Mouse (Mus musculus): ENCODE results near the gene Cdkn1b.

Cdkn1b gene

GRCm38 (mm10) chr6:134921014-134921694 is 953 bp downstream of the Cdkn1b start:
- peak; percentile 75 for DNase-seq (ENCODE audit: low read depth, low spot score)
- Histone ChIP-seq H3K27me3 (ENCODE audit: control insufficient read depth, insufficient read depth, low read length, poor library complexity, severe bottlenecking) (no peaks in the 10 kb centered on the region), H3K36me3 (ENCODE audit: control insufficient read depth, insufficient read depth, low read length, poor library complexity, severe bottlenecking) (peaks cover 11% of the 10 kb centered on the region; the same call in 1 of the 2 replicates)

DNA sequence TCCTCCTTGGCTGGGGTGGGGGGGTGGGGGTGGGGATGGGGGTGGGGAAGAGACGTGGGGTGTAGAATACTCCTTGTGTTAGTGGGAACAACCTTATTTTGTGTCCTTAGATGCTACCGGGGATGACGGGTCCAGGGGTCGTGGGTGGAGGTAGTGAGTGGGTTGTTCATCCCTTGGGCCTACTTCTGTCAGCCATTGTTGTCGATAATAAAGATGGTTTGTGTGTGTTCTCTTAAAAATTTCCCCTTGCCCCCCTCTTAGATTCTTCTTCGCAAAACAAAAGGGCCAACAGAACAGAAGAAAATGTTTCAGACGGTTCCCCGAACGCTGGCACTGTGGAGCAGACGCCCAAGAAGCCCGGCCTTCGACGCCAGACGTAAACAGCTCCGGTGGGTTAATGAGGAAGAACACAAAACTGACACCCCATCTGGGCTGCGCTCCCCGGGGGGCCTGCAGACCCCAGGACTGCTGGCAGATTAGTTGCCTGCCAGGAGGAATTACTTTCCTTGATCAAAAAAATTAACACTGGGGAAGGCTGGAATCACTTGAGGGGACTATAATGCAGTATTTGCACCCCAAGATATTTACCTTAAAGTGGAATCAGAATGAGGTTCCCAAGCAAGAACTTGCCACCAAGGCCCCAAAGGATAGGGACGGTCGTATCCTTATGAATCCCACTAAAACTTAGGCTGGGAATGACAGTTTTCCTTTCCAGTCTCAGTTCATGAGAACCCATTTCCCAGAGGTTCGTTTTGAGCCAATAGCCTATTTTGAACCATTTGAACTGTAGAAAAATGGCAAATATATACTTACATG is 1.7 kb downstream of the Cdkn1b start:
- Histone ChIP-seq H3K27me3 (ENCODE audit: control insufficient read depth, insufficient read depth, low read length, poor library complexity, severe bottlenecking) (no peaks in the 10 kb centered on the region), H3K36me3 (ENCODE audit: control insufficient read depth, insufficient read depth, low read length, poor library complexity, severe bottlenecking) (peaks cover 11% of the 10 kb centered on the region; the same call in 1 of the 2 replicates)
- DNase-seq (ENCODE audit: low read depth, low spot score): no peak

- Histone ChIP-seq H3K27me3 (ENCODE audit: control insufficient read depth, insufficient read depth, low read length, poor library complexity, severe bottlenecking) (no peaks in the 10 kb centered on the region), H3K36me3 (ENCODE audit: control insufficient read depth, insufficient read depth, low read length, poor library complexity, severe bottlenecking) (peaks cover 11% of the 10 kb centered on the region; the same call in 1 of the 2 replicates)
- DNase-seq (ENCODE audit: low read depth, low spot score): peak; percentile 75
Measured at GRCm38 (mm10) chr6:134922511-134923195, 2.5 kb downstream of the Cdkn1b start.

DNA sequence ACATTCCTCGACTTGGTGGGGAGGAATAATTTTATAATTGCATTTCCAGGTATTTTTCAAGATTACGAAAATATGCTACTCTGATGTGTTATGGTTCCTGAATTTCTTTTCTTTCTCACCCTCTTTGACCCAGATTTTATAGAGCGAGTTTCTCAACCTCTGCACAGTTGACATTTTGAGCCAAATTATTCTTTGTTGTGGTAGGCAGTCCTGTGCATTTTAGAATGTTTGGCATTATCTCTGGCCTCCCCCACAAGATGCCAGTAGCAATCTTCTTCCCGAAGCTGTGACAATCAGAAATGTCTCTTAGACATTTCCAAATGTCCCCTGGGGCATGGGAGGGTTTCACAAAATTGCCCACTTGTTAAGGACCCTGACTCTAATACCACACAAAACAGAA is 3.5 kb downstream of the Cdkn1b start:
- DNase-seq (ENCODE audit: low read depth, low spot score): no peak
- Histone ChIP-seq H3K27me3 (ENCODE audit: control insufficient read depth, insufficient read depth, low read length, poor library complexity, severe bottlenecking) (no peaks in the 10 kb centered on the region), H3K36me3 (ENCODE audit: control insufficient read depth, insufficient read depth, low read length, poor library complexity, severe bottlenecking) (peaks cover 11% of the 10 kb centered on the region; the same call in 1 of the 2 replicates)

- H3K36me3 ChIP-seq (ENCODE audit: control insufficient read depth, insufficient read depth, low read length, poor library complexity, severe bottlenecking): peaks cover 11% of the 10 kb centered on the region; the same call in 1 of the 2 replicates
- no peaks in the 10 kb centered on the region for H3K27me3 ChIP-seq (ENCODE audit: control insufficient read depth, insufficient read depth, low read length, poor library complexity, severe bottlenecking)
- no peak for DNase-seq (ENCODE audit: low read depth, low spot score)
Measured at GRCm38 (mm10) chr6:134924262-134924661, 4.1 kb downstream of the Cdkn1b start.

- peaks cover 11% of the 10 kb centered on the region; the same call in 1 of the 2 replicates for H3K36me3 ChIP-seq (ENCODE audit: control insufficient read depth, insufficient read depth, low read length, poor library complexity, severe bottlenecking)
- H3K27me3 ChIP-seq (ENCODE audit: control insufficient read depth, insufficient read depth, low read length, poor library complexity, severe bottlenecking): no peaks in the 10 kb centered on the region
- DNase-seq (ENCODE audit: low read depth, low spot score): peak; percentile 41
Measured at GRCm38 (mm10) chr6:134925673-134926337, 5.6 kb downstream of the Cdkn1b start.

DNA sequence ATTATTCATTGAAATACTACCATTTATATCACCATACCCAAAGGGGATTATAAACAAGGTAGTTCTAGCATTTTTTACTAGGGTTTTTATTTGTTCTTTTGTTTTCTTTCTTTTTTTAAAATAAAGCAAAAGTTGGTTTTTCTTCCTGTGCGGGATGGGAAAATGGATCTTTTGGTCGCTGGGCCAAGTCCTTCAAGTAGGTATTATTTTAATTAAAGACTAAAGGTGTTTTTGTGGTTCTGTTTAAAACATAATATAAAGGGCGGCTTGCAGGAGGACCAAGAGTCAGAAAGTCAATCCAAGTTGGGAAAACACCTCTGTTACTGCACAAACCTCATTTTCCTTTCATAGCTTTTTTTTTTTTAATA is 6.1 kb downstream of the Cdkn1b start:
- Histone ChIP-seq H3K27me3 (ENCODE audit: control insufficient read depth, insufficient read depth, low read length, poor library complexity, severe bottlenecking) (no peaks in the 10 kb centered on the region), H3K36me3 (ENCODE audit: control insufficient read depth, insufficient read depth, low read length, poor library complexity, severe bottlenecking) (peaks cover 11% of the 10 kb centered on the region; the same call in 1 of the 2 replicates)
- no peak for DNase-seq (ENCODE audit: low read depth, low spot score)

GRCm38 (mm10) chr6:134926803-134927594 is 6.8 kb downstream of the Cdkn1b start:
- peaks cover 11% of the 10 kb centered on the region; the same call in 1 of the 2 replicates for H3K36me3 ChIP-seq (ENCODE audit: control insufficient read depth, insufficient read depth, low read length, poor library complexity, severe bottlenecking)
- no peaks in the 10 kb centered on the region for H3K27me3 ChIP-seq (ENCODE audit: control insufficient read depth, insufficient read depth, low read length, poor library complexity, severe bottlenecking)
- DNase-seq (ENCODE audit: low read depth, low spot score): peak; percentile 62

- no peaks in the 10 kb centered on the region for H3K27me3 ChIP-seq (ENCODE audit: control insufficient read depth, insufficient read depth, low read length, poor library complexity, severe bottlenecking)
- DNase-seq (ENCODE audit: low read depth, low spot score): peak; percentile 54
Measured at GRCm38 (mm10) chr6:134927595-134928095, 7.4 kb downstream of the Cdkn1b start.

GRCm38 (mm10) chr6:134928096-134928888 is 8.1 kb downstream of the Cdkn1b start:
- H3K36me3 ChIP-seq (ENCODE audit: control insufficient read depth, insufficient read depth, low read length, poor library complexity, severe bottlenecking): peaks cover 8% of the 10 kb centered on the region; the same call in 1 of the 2 replicates
- no peaks in the 10 kb centered on the region for H3K27me3 ChIP-seq (ENCODE audit: control insufficient read depth, insufficient read depth, low read length, poor library complexity, severe bottlenecking)
- DNase-seq (ENCODE audit: low read depth, low spot score): peak; percentile 95

More at GRCm38 (mm10) chr6:134927595-134928095, 7.4 kb downstream of the Cdkn1b start:
- peaks cover 8% of the 10 kb centered on the region; the same call in 1 of the 2 replicates for H3K36me3 ChIP-seq (ENCODE audit: control insufficient read depth, insufficient read depth, low read length, poor library complexity, severe bottlenecking)

DNA sequence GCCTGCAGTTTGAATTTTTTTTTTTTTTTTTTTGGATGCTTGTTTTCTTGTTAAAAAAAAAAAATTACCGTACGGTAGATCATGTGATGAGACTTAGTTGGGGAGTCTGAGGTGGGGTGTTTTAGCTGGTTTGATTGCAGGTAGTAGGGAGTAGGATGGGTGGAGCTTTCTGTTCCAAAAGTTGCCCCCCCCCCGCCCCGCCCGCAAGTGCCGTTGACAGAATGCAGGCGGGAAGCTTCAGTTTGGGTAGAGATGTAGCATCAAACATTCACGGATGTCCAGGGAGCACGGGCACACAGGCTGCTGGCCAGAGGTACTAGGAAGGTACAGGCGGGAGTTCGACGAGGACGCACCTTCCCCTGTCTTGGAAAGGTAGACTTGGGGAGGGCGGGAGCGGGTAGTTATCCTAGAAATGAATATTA is 8.7 kb downstream of the Cdkn1b start:
- DNase-seq (ENCODE audit: low read depth, low spot score): no peak
- Histone ChIP-seq H3K36me3 (ENCODE audit: control insufficient read depth, insufficient read depth, low read length, poor library complexity, severe bottlenecking) (peaks cover 3% of the 10 kb centered on the region; the same call in 1 of the 2 replicates), H3K27me3 (ENCODE audit: control insufficient read depth, insufficient read depth, low read length, poor library complexity, severe bottlenecking) (no peaks in the 10 kb centered on the region)

DNA sequence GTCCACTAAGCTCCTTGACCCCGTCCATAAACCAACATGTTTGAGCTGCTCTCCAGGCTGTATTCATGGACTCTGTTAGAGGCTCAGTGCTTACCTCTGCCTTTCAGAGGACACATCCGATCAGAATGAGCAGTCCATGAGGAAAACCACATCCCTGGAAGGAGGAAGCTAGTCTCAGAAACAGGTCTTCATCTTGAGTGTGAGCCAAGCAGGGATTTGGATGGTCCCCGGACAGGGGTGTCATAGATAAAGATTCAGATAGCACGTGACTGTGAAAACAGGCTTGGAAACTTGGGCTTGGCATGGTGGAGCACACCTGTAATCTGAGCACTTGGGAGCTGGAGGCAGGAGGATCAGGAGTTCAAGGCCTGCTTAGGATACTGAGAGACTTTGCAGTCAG is 9.7 kb downstream of the Cdkn1b start:
- peaks cover 3% of the 10 kb centered on the region; the same call in 1 of the 2 replicates for H3K36me3 ChIP-seq (ENCODE audit: control insufficient read depth, insufficient read depth, low read length, poor library complexity, severe bottlenecking)

GRCm38 (mm10) chr6:134930383-134930782 is 10.2 kb downstream of the Cdkn1b start:
- H3K27me3 ChIP-seq (ENCODE audit: control insufficient read depth, insufficient read depth, low read length, poor library complexity, severe bottlenecking): no peaks in the 10 kb centered on the region
- no peak for DNase-seq (ENCODE audit: low read depth, low spot score)
- H3K36me3 ChIP-seq (ENCODE audit: control insufficient read depth, insufficient read depth, low read length, poor library complexity, severe bottlenecking): peaks cover under 1% of the 10 kb centered on the region

More for the DNA sequence above, 9.7 kb downstream of the Cdkn1b start:
- H3K27me3 ChIP-seq (ENCODE audit: control insufficient read depth, insufficient read depth, low read length, poor library complexity, severe bottlenecking): no peaks in the 10 kb centered on the region
- DNase-seq (ENCODE audit: low read depth, low spot score): no peak

Measured in splenic B cell, adult 2 months (primary cell).